Mouse (Mus musculus) embryonic fibroblast, embryonic 13.5 days (primary cell): Measurements from ENCODE around the gene Arhgap20.

Source experiments
- CTCF ChIP-seq: IDR thresholded peaks from 2 replicates; pipeline ENCODE4 v1.5.1; 2011; ENCODE audit warnings: mild to moderate bottlenecking, control low read depth, low read length, moderate library complexity, borderline replicate concordance; ENCODE audit not compliant: insufficient read depth
- POLR2A ChIP-seq: IDR thresholded peaks from 2 replicates; pipeline ENCODE4 v1.6.1; 2011; ENCODE audit warnings: low read depth, mild to moderate bottlenecking, control low read depth, low read length, moderate library complexity

DNA sequence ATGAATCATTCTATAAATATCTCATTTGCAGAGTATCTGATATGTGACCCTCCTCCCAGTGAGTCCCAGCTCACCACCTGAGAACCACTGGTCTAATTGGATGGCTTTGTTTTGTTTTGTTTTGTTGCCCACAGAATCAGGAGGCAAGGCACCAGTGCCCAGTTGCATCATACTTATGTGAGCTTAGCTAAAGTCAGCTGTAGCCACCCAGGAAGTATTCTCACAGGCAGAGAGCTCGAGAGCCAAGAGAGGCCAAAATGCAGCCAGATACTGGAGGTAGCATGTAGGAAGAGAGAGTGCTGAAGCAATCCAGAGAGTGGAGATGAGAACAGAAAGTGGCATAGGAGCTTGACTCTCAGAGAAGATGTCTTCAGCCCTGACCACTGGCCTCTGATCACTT is 23.3 kb downstream of the Arhgap20 start:
- TF ChIP-seq POLR2A = no peak
- no peak for TF ChIP-seq CTCF
